Mouse (Mus musculus): ENCODE measurements around the gene Abcc1. TPM values are rescaled to one million over a fixed set of nuclear protein-coding genes. Genes with fewer than 3 reads are reported as not detected.

Gene Abcc1
- total RNA-seq, 1 experiment from 2014 or later = 18.6 TPM

- no peak for ATAC-seq (ENCODE audit: extremely low read depth, insufficient number of reproducible peaks, low FRiP score, poor library complexity, severe bottlenecking)
These were observed 113.6 kb downstream of the Abcc1 start for GRCm38 (mm10) chr16:14475001-14475400.

DNA sequence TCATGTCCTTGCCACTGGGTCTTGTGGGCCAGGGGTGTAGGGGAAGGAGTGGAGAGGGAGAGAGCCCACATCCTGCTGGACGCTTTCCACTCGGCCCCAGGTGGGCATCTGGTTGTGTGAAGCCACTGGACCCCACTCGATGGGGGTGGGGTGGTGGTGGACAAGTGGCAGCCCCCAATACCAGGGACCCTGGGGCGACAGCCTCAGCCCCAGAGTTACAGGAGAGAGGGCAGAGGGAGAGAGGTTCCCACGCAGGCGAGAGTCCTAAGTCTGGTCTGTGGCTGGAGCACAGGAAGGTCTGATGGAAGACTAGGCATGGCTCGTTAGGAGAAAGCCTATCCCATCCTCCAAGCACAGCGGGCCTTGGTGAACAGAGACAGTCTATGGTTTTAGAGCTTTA lies 114.7 kb downstream of the Abcc1 start:
- no peak for ATAC-seq (ENCODE audit: extremely low read depth, insufficient number of reproducible peaks, low FRiP score, poor library complexity, severe bottlenecking)

GRCm38 (mm10) chr16:14476701-14477400 lies 115.5 kb downstream of the Abcc1 start:
- no peak for ATAC-seq (ENCODE audit: extremely low read depth, insufficient number of reproducible peaks, low FRiP score, poor library complexity, severe bottlenecking)

- ATAC-seq (ENCODE audit: extremely low read depth, insufficient number of reproducible peaks, low FRiP score, poor library complexity, severe bottlenecking) = no peak
These were observed 116.3 kb downstream of the Abcc1 start for GRCm38 (mm10) chr16:14477510-14478300.

- no peak for ATAC-seq (ENCODE audit: extremely low read depth, insufficient number of reproducible peaks, low FRiP score, poor library complexity, severe bottlenecking)
These were observed 118.3 kb downstream of the Abcc1 start for GRCm38 (mm10) chr16:14479641-14480040.

DNA sequence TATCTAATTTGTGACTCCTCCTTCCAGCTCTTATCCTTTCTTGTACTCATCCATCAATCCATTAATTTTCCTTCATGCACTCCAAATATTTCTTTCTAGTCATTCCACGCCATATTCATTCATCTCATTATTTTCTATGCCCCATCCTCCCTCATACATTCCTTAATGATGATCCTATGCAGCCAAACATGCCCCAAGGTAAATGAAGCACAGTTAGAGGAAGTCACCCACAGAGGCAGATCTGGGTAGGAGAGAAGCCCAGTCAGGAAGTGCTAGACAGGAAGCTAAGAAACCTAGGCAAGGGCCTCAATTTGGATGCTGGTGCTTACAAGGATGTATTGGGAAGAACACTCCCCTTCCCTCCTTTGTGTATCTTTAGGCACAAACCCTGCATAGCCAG lies 121.9 kb downstream of the Abcc1 start:
- no peak for ATAC-seq (ENCODE audit: extremely low read depth, insufficient number of reproducible peaks, low FRiP score, poor library complexity, severe bottlenecking)

GRCm38 (mm10) chr16:14493491-14494114 lies 132.2 kb downstream of the Abcc1 start:
- ATAC-seq (ENCODE audit: extremely low read depth, insufficient number of reproducible peaks, low FRiP score, poor library complexity, severe bottlenecking) = no peak

GRCm38 (mm10) chr16:14501649-14502360 lies 140.4 kb downstream of the Abcc1 start:
- no peak for ATAC-seq (ENCODE audit: extremely low read depth, insufficient number of reproducible peaks, low FRiP score, poor library complexity, severe bottlenecking)

DNA sequence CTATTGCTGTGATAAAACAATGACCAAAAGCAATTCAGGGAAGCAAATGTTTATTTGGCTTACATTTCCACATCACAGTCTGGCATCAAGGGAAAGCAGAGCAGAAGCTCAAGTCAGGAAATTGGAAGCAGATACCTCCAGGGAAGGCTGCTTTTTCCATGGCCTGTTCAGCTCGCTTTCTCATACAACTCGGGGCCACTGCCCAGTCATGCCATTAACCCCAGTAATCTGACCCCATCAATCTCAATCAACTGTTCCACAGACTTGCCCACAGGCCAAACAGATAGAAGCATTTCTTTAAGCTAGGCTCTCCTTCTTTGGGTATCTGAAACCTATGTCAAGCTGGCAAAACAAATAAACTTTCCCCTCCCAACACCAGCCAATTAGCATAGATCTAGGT lies 145.1 kb downstream of the Abcc1 start:
- ATAC-seq (ENCODE audit: extremely low read depth, insufficient number of reproducible peaks, low FRiP score, poor library complexity, severe bottlenecking) = no peak

Other genes with a start within 250 kb of the Abcc1 start
- 48.7 and 52.1 TPM in 2 replicates for gene Nde1, start 198.3 kb upstream of the Abcc1 start, total RNA-seq (2017)
- 72.2 and 75.2 TPM in 2 replicates for gene Marf1, start 198.2 kb upstream of the Abcc1 start, total RNA-seq (2017)
- not detected in 2 replicates for gene Myh11, start 70.2 kb upstream of the Abcc1 start, total RNA-seq (2017)
- gene Fopnl, start 44.2 kb upstream of the Abcc1 start, total RNA-seq (2017) = 35.4 and 35.7 TPM in 2 replicates
- not detected in 2 replicates for gene A630010A05Rik, start 200.8 kb downstream of the Abcc1 start, total RNA-seq (2017)

All from neutrophil, adult 5-6 weeks (primary cell).